In genomic region chr11:52003772-52004528, GRCm38 (mm10) we compare ENCODE assay signal across 8 mouse cellular contexts. TPM values are rescaled to one million over a fixed set of nuclear protein-coding genes. Genes with fewer than 3 reads are reported as not detected.
DNase-seq lines count a peak whose midpoint lies in the region; ATAC-seq lines count a peak whose summit lies in the region.

Gene Cdkl3, plus strand, starts transcription at chr11:52004221.

- DNase-seq in adrenal gland, adult (ENCODE audit: inconsistent age in 2 of 2, low spot score in 1 of 2) = peak; percentile 98
- DNase-seq in embryo, embryonic 10.5 days (ENCODE audit: low spot score) = peak; percentile 98
- DNase-seq in gastrocnemius, postnatal 14 days = peak; percentile 95
- DNase-seq in intestine, embryonic 14.5 days (ENCODE audit: low spot score) = peak; percentile 91
- DNase-seq in left cerebral cortex, postnatal 14 days (ENCODE audit: low spot score in 2 of 2) = peak; percentile 88
- peak; percentile 97 for DNase-seq in mesoderm, embryonic 11.5 days (ENCODE audit: low read depth, low spot score)
- DNase-seq in right cerebral cortex, postnatal 36 days (ENCODE audit: low spot score in 2 of 2) = peak; percentile 79 to 84
- DNase-seq in yolk sac, embryonic 10.5 days (ENCODE audit: low spot score) = peak; percentile 95

- no peaks in the 10 kb centered on the region for H3K36me3 ChIP-seq in intestine, embryonic 14.5 days (ENCODE audit: control insufficient read depth, insufficient read depth, low read length)

- peak within 1 kb of the TSS; percentile 86 for H3K27ac ChIP-seq in intestine, embryonic 14.5 days (ENCODE audit: low read depth)

- no peaks in the 10 kb centered on the region for H3K27me3 ChIP-seq in intestine, embryonic 14.5 days (replicated peaks; ENCODE audit: control insufficient read depth, insufficient read depth, low read length)

- ATAC-seq in intestine, embryonic 14.5 days (replicated peaks; ENCODE audit: low FRiP score, low TSS enrichment, low read depth) = peak; percentile 88

- H3K9me3 ChIP-seq in intestine, embryonic 14.5 days (ENCODE audit: control insufficient read depth, low read length) = no peaks in the 10 kb centered on the region

- intact Hi-C loops in gastrocnemius, postnatal 14 days (cut with DNase I; ENCODE audit: low total_unique reads) = no loop called here
- intact Hi-C loops in left cerebral cortex, postnatal 14 days (cut with DNase I) = loop anchor here (5.0 kb wide), 1 partner anchor 93 kb away; the partner anchor contains the start of gene Ppp2ca

- H3K4me3 ChIP-seq in intestine, embryonic 14.5 days (ENCODE audit: low read depth, low read length) = peak within 1 kb of the TSS; percentile 83

- WGBS in intestine, embryonic 14.5 days = under 1% methylated on average over 51 of the region's 51 CpGs

- peak within 1 kb of the TSS; percentile 73 for H3K9ac ChIP-seq in intestine, embryonic 14.5 days (ENCODE audit: low read length)

- H3K4me2 ChIP-seq in intestine, embryonic 14.5 days (ENCODE audit: low read length) = peak within 1 kb of the TSS; percentile 67

- peaks cover 13% of the 10 kb centered on the region for H3K4me1 ChIP-seq in intestine, embryonic 14.5 days (replicated peaks; ENCODE audit: control insufficient read depth, insufficient read depth, low read length)

RNA-seq across cellular contexts. Expression of gene Cdkl3, which starts in this region (rescaled TPM):
- total RNA-seq in gastrocnemius, postnatal 14 days (2021) = 1 to 10 TPM; 2.8 to 4.2 TPM
- 5.3 and 6.2 TPM in 2 replicates for polyA plus RNA-seq in intestine, embryonic 14.5 days (2014; fragmentation: Nextera tagmentation; extraction: Ambion mirVana)
- total RNA-seq in left cerebral cortex, postnatal 14 days (2021) = 10 to 100 TPM; 11.9 to 17.0 TPM

Comparison
In these comparisons a context has a peak if more than half of its experiments do, and no peak if none do; other contexts are left out.
1. Peak in every context shown above with its lines: DNase-seq, ATAC-seq, H3K4me3 ChIP-seq and H3K27ac ChIP-seq.